Mouse (Mus musculus): ENCODE results near the gene Col23a1. TPM values are rescaled to one million over a fixed set of nuclear protein-coding genes. Genes with fewer than 3 reads are reported as not detected.
A peak's percentile ranks its signal among the peaks of the same experiment; 100 is the strongest.

Gene Col23a1
- total RNA-seq, 1 experiment from 2014 or later: 7.2 TPM

- no peak for DNase-seq
Measured at GRCm38 (mm10) chr11:51485775-51486464, 196.2 kb downstream of the Col23a1 start.

- no peak for DNase-seq
Measured at GRCm38 (mm10) chr11:51488813-51489212, 199.1 kb downstream of the Col23a1 start.

GRCm38 (mm10) chr11:51493421-51493820, 203.7 kb downstream of the Col23a1 start:
- no peak for DNase-seq

- DNase-seq: peak; percentile 34
Measured at GRCm38 (mm10) chr11:51494178-51494577, 204.5 kb downstream of the Col23a1 start.

- DNase-seq: no peak
Measured at GRCm38 (mm10) chr11:51499776-51500175, 210.1 kb downstream of the Col23a1 start.

GRCm38 (mm10) chr11:51502431-51502851, 212.7 kb downstream of the Col23a1 start:
- DNase-seq: no peak

GRCm38 (mm10) chr11:51504946-51505345, 215.2 kb downstream of the Col23a1 start:
- DNase-seq: peak; percentile 68

- DNase-seq: peak; percentile 74
Measured at GRCm38 (mm10) chr11:51508053-51508452, 218.3 kb downstream of the Col23a1 start.

- no peak for DNase-seq
Measured at GRCm38 (mm10) chr11:51509211-51509610, 219.5 kb downstream of the Col23a1 start.

- DNase-seq: no peak
Measured at GRCm38 (mm10) chr11:51513019-51513418, 223.3 kb downstream of the Col23a1 start.

- DNase-seq: no peak
Measured at GRCm38 (mm10) chr11:51515346-51515745, 225.6 kb downstream of the Col23a1 start.

- DNase-seq: no peak
Measured at GRCm38 (mm10) chr11:51518100-51518499, 228.4 kb downstream of the Col23a1 start.

- DNase-seq: no peak
Measured at GRCm38 (mm10) chr11:51518585-51518984, 228.9 kb downstream of the Col23a1 start.

- no peak for DNase-seq
Measured at GRCm38 (mm10) chr11:51521440-51521839, 231.7 kb downstream of the Col23a1 start.

GRCm38 (mm10) chr11:51523215-51523614, 233.5 kb downstream of the Col23a1 start:
- DNase-seq: no peak

GRCm38 (mm10) chr11:51523625-51524024, 233.9 kb downstream of the Col23a1 start:
- DNase-seq: no peak

GRCm38 (mm10) chr11:51526631-51527161, 237.0 kb downstream of the Col23a1 start:
- DNase-seq: peak; percentile 57

- DNase-seq: no peak
Measured at GRCm38 (mm10) chr11:51533128-51533533, 243.4 kb downstream of the Col23a1 start.

- DNase-seq: peak; percentile 56
Measured at GRCm38 (mm10) chr11:51534314-51534713, 244.6 kb downstream of the Col23a1 start.

- DNase-seq: no peak
Measured at GRCm38 (mm10) chr11:51538388-51538787, 248.7 kb downstream of the Col23a1 start.

GRCm38 (mm10) chr11:51538919-51539758, 249.4 kb downstream of the Col23a1 start:
- no peak for DNase-seq

GRCm38 (mm10) chr11:51539759-51540282, 250.1 kb downstream of the Col23a1 start:
- DNase-seq: peak; percentile 98

- DNase-seq: no peak
Measured at GRCm38 (mm10) chr11:51542424-51542823, 252.7 kb downstream of the Col23a1 start.
